Mouse (Mus musculus): Measurements from ENCODE around the gene Mapkapk2.

DNA sequence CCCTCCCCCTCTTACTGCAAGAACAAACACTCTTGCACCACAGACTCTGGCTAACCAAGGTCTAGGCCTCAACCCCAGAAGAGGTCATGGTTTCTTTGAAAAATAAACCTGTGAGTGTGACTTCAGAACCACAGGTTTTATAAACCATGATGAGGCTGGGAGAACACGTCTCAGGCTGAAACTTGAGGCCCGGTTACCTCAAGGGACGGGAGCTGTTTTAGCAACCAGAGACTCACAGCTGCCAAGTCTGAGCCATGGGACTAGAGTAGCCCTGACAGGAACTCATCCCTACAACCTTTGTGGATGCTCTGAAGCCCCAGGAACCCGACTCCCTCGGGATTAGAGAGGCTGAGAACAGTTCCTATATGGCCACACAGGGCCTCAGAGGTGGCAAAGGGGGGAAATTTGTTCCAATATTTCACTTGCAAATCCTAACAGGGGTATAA, 48.2 kb downstream of the Mapkapk2 start:
- no peak for TF ChIP-seq CTCF (IDR thresholded peaks at IDR 0.05; ENCODE audit: low read depth, low read length)
- no peak for TF ChIP-seq POLR2A (IDR thresholded peaks at IDR 0.05; ENCODE audit: insufficient read depth, low read length)
- TF ChIP-seq EP300 (IDR thresholded peaks at IDR 0.05; ENCODE audit: insufficient read depth, low read depth, low read length), result no peak

All from ES-Bruce4 (cell line).